Mouse (Mus musculus) urinary bladder, postnatal 36 days (tissue): ENCODE measurements around the gene Fam184a.

Experiments used
- DNase-seq, 2 experiments: peaks; one replicate each; pipeline ENCODE4 v3.0.0; 2022; ENCODE audit warnings: low spot score in 2 of 2, mixed read lengths in 1 of 2

The Fam184a gene

GRCm38 (mm10) chr10:53598821-53599220 is 152.1 kb downstream of the Fam184a start:
- no peak for DNase-seq

DNA sequence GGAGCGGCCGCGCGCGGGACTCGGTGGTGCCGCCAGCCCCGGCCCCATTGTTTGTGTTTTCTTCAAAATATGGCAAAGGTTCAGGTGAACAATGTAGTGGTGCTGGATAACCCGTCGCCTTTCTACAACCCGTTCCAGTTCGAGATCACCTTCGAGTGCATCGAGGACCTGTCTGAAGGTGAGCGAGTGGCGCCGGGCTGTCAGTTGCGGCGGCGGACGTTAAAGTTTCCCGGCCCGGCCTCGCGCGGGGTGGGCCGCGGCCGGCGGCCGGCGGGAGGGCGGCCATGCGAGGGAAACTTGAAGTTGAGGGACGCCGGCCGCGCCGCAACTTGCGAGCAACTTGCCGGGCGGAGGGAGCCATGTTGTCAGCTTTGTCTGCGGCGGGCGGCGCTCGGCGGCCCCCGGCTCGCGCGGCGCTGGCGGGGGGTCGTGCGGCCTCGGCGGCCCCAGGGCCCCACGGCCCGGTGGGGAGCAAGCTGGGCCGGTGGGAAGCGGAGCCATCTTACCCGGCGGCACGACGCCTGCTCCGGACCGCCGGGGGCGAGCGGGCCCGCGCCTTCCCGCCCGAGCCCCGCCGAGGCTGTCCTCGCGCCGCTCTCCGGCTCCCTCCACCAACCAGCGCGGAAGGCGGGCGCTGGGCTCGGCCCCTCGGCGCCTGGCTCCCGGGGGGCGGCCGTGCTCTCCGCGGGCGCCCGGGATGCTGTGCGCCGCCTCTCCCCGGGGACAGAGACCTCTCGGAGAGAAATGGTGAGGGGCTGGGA is 153.6 kb downstream of the Fam184a start:
- DNase-seq, result peak; percentile 20 to 29

DNA sequence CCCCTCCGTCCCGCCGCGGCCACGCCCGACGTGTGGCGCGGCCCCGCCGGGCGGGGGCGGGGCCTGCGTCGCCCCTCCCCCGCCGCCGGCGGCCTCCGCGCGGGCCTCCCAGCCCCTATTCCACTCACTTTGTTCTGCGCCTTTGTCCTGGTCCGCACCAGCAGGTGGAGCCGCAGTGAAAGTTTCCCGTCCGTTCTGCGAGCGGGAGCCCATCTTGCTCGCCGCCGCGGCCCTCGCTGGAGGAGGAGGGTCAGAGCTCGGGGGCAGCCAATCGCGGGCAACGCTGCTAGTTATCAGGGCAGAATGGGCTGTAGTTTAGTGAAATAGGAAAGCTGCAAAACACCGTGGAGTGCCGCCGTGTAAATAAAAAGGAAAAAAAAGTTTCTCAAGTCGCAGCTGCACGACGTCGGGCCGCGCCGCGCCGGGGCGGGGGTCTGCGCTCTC is 154.2 kb downstream of the Fam184a start, which contains the start of gene Asf1a:
Gene Asf1a, plus strand, starts transcription at position 81 of the 444 bp plus-strand sequence.
- peak; percentile 94 to 98 for DNase-seq

GRCm38 (mm10) chr10:53595744-53596676 is 154.9 kb downstream of the Fam184a start:
- DNase-seq, result peak in 1 of 2 experiments; percentile 64

DNA sequence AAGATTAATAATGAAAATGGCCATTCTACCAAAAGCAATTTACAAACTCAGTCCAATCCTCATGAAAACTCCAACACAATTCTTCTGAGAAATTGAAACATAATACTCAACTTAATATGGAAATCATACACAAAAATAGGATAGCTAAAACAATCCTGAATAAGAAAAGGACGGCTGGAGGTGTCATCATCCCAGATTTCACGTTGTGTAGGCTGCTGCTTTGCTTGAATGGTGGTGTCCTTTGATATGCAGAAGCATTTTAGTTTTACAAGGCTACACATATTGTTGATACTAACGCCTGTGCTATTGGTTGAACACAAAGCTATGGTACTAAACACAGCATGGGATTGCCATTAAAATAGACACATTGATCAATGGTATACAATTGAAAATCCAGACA is 165.1 kb downstream of the Fam184a start:
- no peak for DNase-seq
